Mouse (Mus musculus) kidney, adult 2 months (tissue): Measurements from ENCODE around the gene Lzts2. TPM values are rescaled to one million over a fixed set of nuclear protein-coding genes. Genes with fewer than 3 reads are reported as not detected.

ENCODE experiments used
- DNase-seq: peaks from one replicate; pipeline ENCODE4 v3.0.0; 2021
- H3K27ac ChIP-seq: fragments of 200-500 bp; 2 replicates; pipeline ENCODE4 v1.5.1; 2012; ENCODE audit warnings: low read depth, low read length, control low read depth, inconsistent platforms; ENCODE audit not compliant: insufficient read depth
- H3K27me3 ChIP-seq: fragments of 200-500 bp; replicated peaks from 2 replicates; pipeline ENCODE4 v1.6.1; 2012; ENCODE audit warnings: mild to moderate bottlenecking, moderate library complexity, low read length, inconsistent platforms; ENCODE audit not compliant: control insufficient read depth, insufficient read depth
- H3K36me3 ChIP-seq: fragments of 200-500 bp; 2 replicates; pipeline ENCODE4 v1.6.1; 2012; ENCODE audit warnings: mild to moderate bottlenecking, moderate library complexity, low read length, inconsistent platforms; ENCODE audit not compliant: control insufficient read depth, insufficient read depth
- H3K4me1 ChIP-seq: fragments of 200-500 bp; 2 replicates; pipeline ENCODE4 v1.6.1; 2011; ENCODE audit warnings: low read length; ENCODE audit not compliant: control insufficient read depth, insufficient read depth
- H3K4me3 ChIP-seq: fragments of 200-500 bp; 2 replicates; pipeline ENCODE4 v1.5.1; 2011; ENCODE audit warnings: mild to moderate bottlenecking, low read depth, low read length, control low read depth; ENCODE audit not compliant: insufficient read depth
- CTCF ChIP-seq: fragments of 200-500 bp; conservative IDR thresholded peaks from 2 replicates; pipeline ENCODE4 v1.5.1; 2011; ENCODE audit warnings: low read depth, mild to moderate bottlenecking, control low read depth, low read length, moderate library complexity, mixed read lengths; ENCODE audit not compliant: insufficient read depth, insufficient read length
- POLR2A ChIP-seq: fragments of 200-500 bp; IDR thresholded peaks from one replicate; pipeline ENCODE4 v1.6.1; 2011; ENCODE audit warnings: low read depth, low read length, control low read depth
- WGBS: fragments of 180-500 bp; shearing (Covaris S2); methylation state at CpG from one replicate; pipeline ENCODE4 v1.1.7; 2018; 5-methylcytosine and 5-hydroxymethylcytosine counted together
- polyA plus RNA-seq: library from polyadenylated mRNA; depleted of rRNA; stranded (reverse); fragments of >200 nt; gene quantifications from 2 replicates; pipeline ENCODE4 v1.2.3, GENCODE M21; 2012

Lzts2 gene
- polyA plus RNA-seq, 1 experiment = 54.7 TPM

DNA sequence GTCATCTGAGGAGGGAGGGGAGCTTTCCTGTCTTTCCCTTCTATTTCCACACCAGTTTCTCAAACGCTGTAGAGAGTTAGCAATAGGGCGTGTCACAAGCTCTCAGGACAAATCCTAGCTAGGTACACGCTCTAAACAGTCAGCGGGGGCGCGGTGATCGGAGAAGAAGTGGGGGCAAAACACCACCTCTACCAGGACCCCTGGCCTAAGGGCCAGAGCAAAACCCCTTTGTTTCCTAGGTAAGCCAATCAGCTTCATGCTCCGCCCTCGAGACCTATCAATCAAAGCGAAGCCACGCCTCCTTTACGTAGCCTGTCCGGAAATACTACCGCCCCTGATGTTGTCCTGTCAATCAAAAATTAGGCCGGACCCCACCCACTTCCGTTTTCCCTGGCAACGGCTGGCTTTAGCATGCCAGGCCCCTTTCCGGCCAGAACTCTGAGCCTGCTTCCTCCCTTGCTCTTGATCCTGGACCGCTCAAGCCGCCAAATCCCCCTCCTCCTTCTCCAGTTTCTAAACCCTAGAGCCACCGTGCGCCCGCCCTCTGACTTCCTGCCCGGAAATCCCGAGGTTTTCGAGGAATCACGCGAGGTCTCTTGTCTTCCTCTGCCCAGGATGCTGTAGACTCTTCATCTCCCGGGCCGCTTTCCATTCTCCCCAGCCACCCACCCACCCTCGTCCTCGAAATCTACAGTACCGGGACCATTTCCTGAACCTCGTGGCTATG lies 44.1 kb downstream of the Lzts2 start:
- TF ChIP-seq CTCF = no peak
- no peak for TF ChIP-seq POLR2A
- under 1% methylated on average over 34 of the region's 34 CpGs for WGBS
- no peaks in the 10 kb centered on the region for H3K36me3 ChIP-seq

GRCm38 (mm10) chr19:45058841-45059240 lies 44.6 kb downstream of the Lzts2 start:
- Histone ChIP-seq H3K27me3 (no peaks in the 10 kb centered on the region), H3K4me1 (peaks cover 7% of the 10 kb centered on the region; the same call in 1 of the 2 replicates), H3K4me3 (peak overlapping the region; percentile 77), H3K36me3 (no peaks in the 10 kb centered on the region), H3K27ac (peak overlapping the region; percentile 95)
- TF ChIP-seq POLR2A (no peak), CTCF (no peak)
- under 1% methylated on average over 14 of the region's 14 CpGs for WGBS
- DNase-seq = no peak

More for the DNA sequence above, 44.1 kb downstream of the Lzts2 start:
- H3K27me3 ChIP-seq = no peaks in the 10 kb centered on the region
- peak overlapping the region; percentile 95 for H3K27ac ChIP-seq
- peak overlapping the region; percentile 77 for H3K4me3 ChIP-seq
- peaks cover 7% of the 10 kb centered on the region; the same call in 1 of the 2 replicates for H3K4me1 ChIP-seq
- DNase-seq = peak; percentile 97

DNA sequence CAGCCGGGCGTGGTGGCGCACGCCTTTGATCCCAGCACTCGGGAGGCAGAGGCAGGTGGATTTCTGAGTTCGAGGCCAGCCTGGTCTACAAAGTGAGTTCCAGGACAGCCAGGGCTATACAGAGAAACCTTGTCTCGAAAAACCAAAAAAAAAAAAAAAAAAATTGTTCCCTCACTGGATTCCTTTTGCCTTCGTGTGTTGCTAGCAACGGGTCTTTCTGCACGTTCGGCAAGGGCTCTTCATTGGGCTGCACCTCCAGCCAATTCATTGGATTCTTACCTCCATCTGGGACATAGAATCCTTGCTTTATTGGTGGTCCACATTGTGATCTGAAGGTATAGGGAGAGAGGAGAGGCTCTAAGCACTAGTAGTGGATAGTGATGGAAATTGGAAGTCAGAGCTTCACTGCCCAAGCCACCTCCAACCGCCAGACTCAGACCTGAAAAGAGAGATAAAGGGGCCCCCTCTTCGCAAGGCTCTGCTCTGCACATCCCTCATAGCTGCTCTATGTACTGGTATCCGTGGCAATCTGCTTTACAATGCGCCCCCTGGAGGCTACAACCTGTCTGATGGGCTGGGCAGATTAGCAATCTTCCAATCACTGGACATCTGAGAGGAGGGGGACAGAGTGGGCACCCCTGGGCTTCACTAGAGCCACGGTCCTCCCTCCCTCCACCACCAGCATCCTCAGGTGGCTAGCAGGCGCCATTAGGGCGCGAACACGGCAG lies 49.5 kb downstream of the Lzts2 start:
- TF ChIP-seq POLR2A = no peak
- TF ChIP-seq CTCF = peak; percentile 78
- H3K4me3 ChIP-seq = no peak overlapping the region
- peak; percentile 70 for DNase-seq
- H3K27me3 ChIP-seq = peaks cover 4% of the 10 kb centered on the region; the same call in 1 of the 2 replicates
- no peaks in the 10 kb centered on the region for H3K36me3 ChIP-seq
- H3K27ac ChIP-seq = no peak overlapping the region
- H3K4me1 ChIP-seq = no peaks in the 10 kb centered on the region
- WGBS = 44% methylated on average over 20 of the region's 20 CpGs

GRCm38 (mm10) chr19:45065226-45065625 lies 51.0 kb downstream of the Lzts2 start:
- peaks cover 4% of the 10 kb centered on the region; the same call in 1 of the 2 replicates for H3K27me3 ChIP-seq
- no peaks in the 10 kb centered on the region for H3K4me1 ChIP-seq
- no peak for DNase-seq
- 10% methylated on average over 21 of the region's 21 CpGs for WGBS
- no peaks in the 10 kb centered on the region for H3K36me3 ChIP-seq
- no peak overlapping the region for H3K27ac ChIP-seq
- TF ChIP-seq CTCF (no peak), POLR2A (no peak)
- no peak overlapping the region for H3K4me3 ChIP-seq

- Histone ChIP-seq H3K27me3 (peaks cover 4% of the 10 kb centered on the region; the same call in 1 of the 2 replicates), H3K4me3 (no peak overlapping the region), H3K4me1 (no peaks in the 10 kb centered on the region), H3K27ac (no peak overlapping the region), H3K36me3 (no peaks in the 10 kb centered on the region)
- TF ChIP-seq CTCF = no peak
- no peak for TF ChIP-seq POLR2A
- no peak for DNase-seq
- 26% methylated on average over 17 of the region's 17 CpGs for WGBS
Observed at GRCm38 (mm10) chr19:45067170-45067569, 53.0 kb downstream of the Lzts2 start.

GRCm38 (mm10) chr19:45067758-45068510 lies 53.7 kb downstream of the Lzts2 start:
- H3K36me3 ChIP-seq = no peaks in the 10 kb centered on the region
- H3K4me1 ChIP-seq = no peaks in the 10 kb centered on the region
- H3K4me3 ChIP-seq = no peak overlapping the region
- H3K27ac ChIP-seq = no peak overlapping the region
- no peak for DNase-seq
- TF ChIP-seq POLR2A = no peak
- TF ChIP-seq CTCF = no peak
- H3K27me3 ChIP-seq = peaks cover 4% of the 10 kb centered on the region; the same call in 1 of the 2 replicates
- WGBS = 77% methylated on average over 7 of the region's 7 CpGs
